Comparison of ENCODE assay signal across 7 mouse cellular contexts in the genomic region with DNA sequence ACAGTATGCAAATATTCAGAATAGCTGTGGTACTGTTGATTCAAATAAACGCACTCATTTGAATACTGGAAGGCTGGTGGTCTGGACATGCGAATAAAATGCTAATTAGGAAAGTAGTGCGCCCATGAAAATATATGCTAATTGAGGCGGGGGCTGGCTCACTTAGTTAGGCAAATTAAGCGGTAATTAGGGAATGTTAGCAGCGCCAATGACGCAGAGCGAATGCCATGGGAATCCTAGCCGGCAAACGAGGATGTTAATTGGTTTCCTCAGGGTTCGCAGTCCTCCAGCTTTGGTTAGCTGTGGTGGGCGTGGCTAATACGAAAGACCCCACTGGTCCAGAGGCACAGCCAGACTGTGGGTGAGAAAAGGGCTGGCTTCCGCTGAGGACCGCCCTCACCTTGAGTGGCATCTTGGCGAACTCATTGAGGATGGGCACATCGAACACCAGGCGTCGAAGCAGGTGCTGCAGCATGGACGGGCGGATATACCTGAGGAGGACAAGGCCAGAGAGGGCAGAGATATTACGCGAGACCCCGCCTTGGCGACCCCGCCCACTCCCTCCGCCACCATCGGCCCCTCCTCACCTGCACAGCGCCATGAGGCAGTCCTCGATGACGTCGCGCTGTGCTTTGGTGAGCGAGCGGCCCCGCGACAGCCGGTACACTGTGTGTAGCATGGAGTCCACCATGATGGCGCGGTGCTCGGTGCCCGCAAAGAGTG. TPM values are rescaled to one million over a fixed set of nuclear protein-coding genes. Genes with fewer than 3 reads are reported as not detected.
DNase-seq lines count a peak whose midpoint lies in the region; ATAC-seq and TF ChIP-seq lines count a peak whose summit lies in the region.

No protein-coding gene starts in this region.

- 3% methylated on average over 42 of the region's 42 CpGs for WGBS in olfactory bulb, adult 2 months

- H3K36me3 ChIP-seq in testis, adult 2 months (ENCODE audit: control insufficient read depth, insufficient read depth, low read length) = no peaks in the 10 kb centered on the region

- H3K4me1 ChIP-seq in testis, adult 2 months (ENCODE audit: control insufficient read depth, insufficient read depth, low read length) = peaks cover 13% of the 10 kb centered on the region
- H3K4me1 ChIP-seq in olfactory bulb, adult 2 months (ENCODE audit: control insufficient read depth, insufficient read depth, low read length) = peaks cover 10% of the 10 kb centered on the region

- no peak overlapping the region for H3K27ac ChIP-seq in testis, adult 2 months (ENCODE audit: control insufficient read depth, insufficient read depth, low read depth, low read length)
- H3K27ac ChIP-seq in olfactory bulb, adult 2 months (ENCODE audit: insufficient read depth, low read depth, low read length) = no peak overlapping the region

- no peak for DNase-seq in testis, postnatal 10 days (ENCODE audit: low spot score)
- peak; percentile 64 to 72 for DNase-seq in left cerebral cortex, postnatal 14 days (ENCODE audit: low spot score in 2 of 2)
- no peak for DNase-seq in lung, postnatal 14 days

- H3K27me3 ChIP-seq in testis, adult 2 months (ENCODE audit: control insufficient read depth, insufficient read depth, low read length) = no peaks in the 10 kb centered on the region

- TF ChIP-seq POLR2A in testis, adult 2 months (IDR thresholded peaks at IDR 0.05; ENCODE audit: control insufficient read depth, low read depth, low read length) = no peak
- no peak for TF ChIP-seq POLR2A in olfactory bulb, adult 2 months (IDR thresholded peaks at IDR 0.05; ENCODE audit: insufficient read depth, low read depth, low read length)

- peak overlapping the region; percentile 5 for H3K4me3 ChIP-seq in testis, adult 2 months (ENCODE audit: control insufficient read depth, low read depth, low read length)
- H3K4me3 ChIP-seq in olfactory bulb, adult 2 months (ENCODE audit: insufficient read depth, low read depth, low read length) = peak overlapping the region; percentile 22

- ATAC-seq in frontal cortex, adult (ENCODE audit: low TSS enrichment) = peak; percentile 35; the same call in 1 of the 2 replicates
- no peak for ATAC-seq in erythroid progenitor cell, adult 5-6 weeks (replicated peaks; ENCODE audit: low FRiP score, poor library complexity, severe bottlenecking)

- intact Hi-C loops in left cerebral cortex, postnatal 14 days (cut with DNase I) = no loop called here

- TF ChIP-seq CTCF in testis, adult 2 months (IDR thresholded peaks at IDR 0.05; ENCODE audit: control insufficient read depth, insufficient read depth, insufficient replicate concordance, low read depth, low read length) = no peak
- no peak for TF ChIP-seq CTCF in olfactory bulb, adult 2 months (IDR thresholded peaks at IDR 0.05; ENCODE audit: insufficient read depth, low read depth, low read length)

RNA-seq across cellular contexts. Expression of a gene that starts 53.6 kb away (rescaled TPM):
- 0.70 and 1.1 TPM in 2 replicates for polyA plus RNA-seq in testis, adult 2 months (2012; rRNA removed)
- 1 to 10 TPM; 6.1 to 8.2 TPM for total RNA-seq in left cerebral cortex, postnatal 14 days (2021)
- polyA plus RNA-seq in olfactory bulb, adult 2 months (2012; ENCODE audit: insufficient read depth, insufficient read length, low replicate concordance, missing spikeins) = not detected in 2 replicates
- under 0.01 TPM in 1 of 2 replicates, not detected in the other for total RNA-seq in erythroid progenitor cell, adult 5-6 weeks (2015; ENCODE audit: low replicate concordance)
- total RNA-seq in erythroid progenitor cell, adult 5-6 weeks (2017; ENCODE audit: low replicate concordance) = not detected in 2 replicates

Comparison
In these comparisons a context has a peak if more than half of its experiments do, and no peak if none do; other contexts are left out.
1. DNase-seq: peak in left cerebral cortex, postnatal 14 days (2 of 2); none in testis, postnatal 10 days (single experiment) and lung, postnatal 14 days (single experiment).
2. RNA of a gene that starts 53.6 kb away (total RNA-seq): 6.1 to 8.2 TPM in left cerebral cortex, postnatal 14 days; under 0.01 TPM in erythroid progenitor cell, adult 5-6 weeks; every median in the first group is over 4 times any median in the second.